Mouse (Mus musculus): Measurements from ENCODE around the gene Otud7a. TPM values are rescaled to one million over a fixed set of nuclear protein-coding genes. Genes with fewer than 3 reads are reported as not detected.

Gene Otud7a
- total and polyA plus RNA-seq, 3 experiments = not detected

DNA sequence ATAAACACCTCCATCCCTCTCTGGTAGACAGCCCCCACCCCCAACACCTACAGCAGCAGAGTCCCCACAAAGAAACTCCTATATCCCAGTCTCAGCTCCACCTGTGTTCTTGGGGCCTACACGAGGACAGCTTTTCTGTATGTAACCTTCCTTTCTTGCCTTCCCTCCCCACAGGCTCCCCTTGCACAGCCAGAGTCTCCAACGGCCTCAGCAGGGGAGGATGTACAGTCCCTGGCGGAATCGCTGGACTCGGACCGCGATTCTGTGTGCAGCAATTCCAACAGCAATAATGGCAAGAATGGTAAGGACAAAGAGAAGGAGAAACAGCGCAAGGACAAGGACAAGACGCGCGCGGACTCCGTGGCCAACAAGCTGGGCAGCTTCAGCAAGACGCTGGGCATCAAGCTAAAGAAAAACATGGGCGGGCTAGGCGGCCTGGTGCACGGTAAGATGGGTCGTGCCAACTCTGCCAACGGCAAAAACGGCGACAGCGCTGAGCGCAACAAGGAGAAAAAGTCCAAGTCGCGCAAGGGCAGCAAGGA is 312.7 kb downstream of the Otud7a start:
- Histone ChIP-seq H3K4me3 (ENCODE audit: control insufficient read depth in 1 of 2, insufficient read depth in 1 of 2, low read depth in 2 of 2, low read length in 2 of 2) (no peak overlapping the region), H3K27me3 (ENCODE audit: control insufficient read depth in 1 of 2, insufficient read depth in 2 of 2, low read length in 2 of 2) (no peaks in the 10 kb centered on the region), H3K36me3 (ENCODE audit: control insufficient read depth in 1 of 2, insufficient read depth in 2 of 2, low read length in 2 of 2) (no peaks in the 10 kb centered on the region), H3K4me1 (ENCODE audit: control insufficient read depth in 1 of 2, insufficient read depth in 2 of 2, low read length in 2 of 2) (no peaks in the 10 kb centered on the region), H3K9me3 (replicated peaks; ENCODE audit: insufficient read depth, low read length) (no peaks in the 10 kb centered on the region), H3K79me2 (ENCODE audit: control insufficient read depth, insufficient read depth, low read length, poor library complexity) (no peaks in the 10 kb centered on the region), H3K27ac (ENCODE audit: control insufficient read depth, low read depth, low read length) (no peak overlapping the region), H3K9ac (ENCODE audit: control insufficient read depth, low read depth, low read length, poor library complexity, severe bottlenecking) (no peak overlapping the region)
- TF ChIP-seq CHD2 (IDR thresholded peaks at IDR 0.05; ENCODE audit: low read length) = no peak
- no peak for TF ChIP-seq ZMIZ1 (IDR thresholded peaks at IDR 0.05; ENCODE audit: low read depth, low read length)
- TF ChIP-seq POLR2AphosphoS5 (IDR thresholded peaks at IDR 0.05; ENCODE audit: borderline replicate concordance, low read depth, low read length) = no peak
- TF ChIP-seq ELF1 (IDR thresholded peaks at IDR 0.05; ENCODE audit: low read depth, low read length) = no peak
- no peak for TF ChIP-seq ZNF384 (IDR thresholded peaks at IDR 0.05; ENCODE audit: low read depth, low read length)
- TF ChIP-seq BHLHE40 (IDR thresholded peaks at IDR 0.05; ENCODE audit: borderline replicate concordance, low read depth, low read length) = no peak
- no peak for TF ChIP-seq MYB (IDR thresholded peaks at IDR 0.05; ENCODE audit: low read depth, low read length)
- no peak for TF ChIP-seq SMC3 (IDR thresholded peaks at IDR 0.05; ENCODE audit: low read depth, low read length)
- no peak for TF ChIP-seq MAZ (IDR thresholded peaks at IDR 0.05; ENCODE audit: low read depth, low read length)
- no peak for TF ChIP-seq CTCF (IDR thresholded peaks at IDR 0.05 in 2 of 3, conservative IDR thresholded peaks at IDR 0.05 in 1 of 3; ENCODE audit: control insufficient read depth in 1 of 3, insufficient read depth in 1 of 3, low read depth in 2 of 3, low read length in 3 of 3, poor library complexity in 1 of 3, severe bottlenecking in 1 of 3)
- DNase-seq (ENCODE audit: low read depth, low spot score) = no peak

DNA sequence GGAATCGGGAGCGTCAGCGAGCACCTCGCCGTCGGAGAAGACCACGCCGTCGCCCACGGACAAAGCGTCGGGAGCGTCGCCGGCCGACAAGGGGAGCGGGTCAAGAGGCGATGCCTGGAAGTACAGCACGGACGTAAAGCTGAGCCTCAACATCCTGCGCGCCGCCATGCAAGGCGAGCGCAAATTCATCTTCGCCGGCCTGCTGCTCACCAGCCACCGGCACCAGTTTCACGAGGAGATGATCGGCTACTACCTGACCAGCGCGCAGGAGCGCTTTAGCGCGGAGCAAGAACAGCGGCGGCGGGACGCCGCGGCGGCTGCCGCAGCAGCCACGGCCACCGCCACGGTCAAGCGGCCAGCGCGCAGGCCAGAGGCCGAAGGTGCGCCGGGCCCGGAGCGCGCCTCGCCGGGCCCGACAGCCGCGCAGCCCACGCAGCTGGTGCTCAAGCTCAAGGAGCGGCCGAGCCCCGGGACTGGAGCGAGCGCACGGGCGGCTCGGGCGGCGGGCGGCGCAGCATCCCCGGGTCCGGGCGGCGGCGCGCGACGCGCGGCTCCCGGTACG is 313.2 kb downstream of the Otud7a start:
- H3K4me3 ChIP-seq (ENCODE audit: control insufficient read depth in 1 of 2, insufficient read depth in 1 of 2, low read depth in 2 of 2, low read length in 2 of 2) = no peak overlapping the region
- no peak for DNase-seq (ENCODE audit: low read depth, low spot score)
- no peaks in the 10 kb centered on the region for H3K9me3 ChIP-seq (replicated peaks; ENCODE audit: insufficient read depth, low read length)
- H3K27ac ChIP-seq (ENCODE audit: control insufficient read depth, low read depth, low read length) = no peak overlapping the region
- H3K27me3 ChIP-seq (ENCODE audit: control insufficient read depth in 1 of 2, insufficient read depth in 2 of 2, low read length in 2 of 2) = no peaks in the 10 kb centered on the region
- no peaks in the 10 kb centered on the region for H3K36me3 ChIP-seq (ENCODE audit: control insufficient read depth in 1 of 2, insufficient read depth in 2 of 2, low read length in 2 of 2)
- no peak for TF ChIP-seq TAL1 (IDR thresholded peaks at IDR 0.05; ENCODE audit: low read length)
- H3K9ac ChIP-seq (ENCODE audit: control insufficient read depth, low read depth, low read length, poor library complexity, severe bottlenecking) = no peak overlapping the region
- H3K4me1 ChIP-seq (ENCODE audit: control insufficient read depth in 1 of 2, insufficient read depth in 2 of 2, low read length in 2 of 2) = no peaks in the 10 kb centered on the region
- no peaks in the 10 kb centered on the region for H3K79me2 ChIP-seq (ENCODE audit: control insufficient read depth, insufficient read depth, low read length, poor library complexity)

DNA sequence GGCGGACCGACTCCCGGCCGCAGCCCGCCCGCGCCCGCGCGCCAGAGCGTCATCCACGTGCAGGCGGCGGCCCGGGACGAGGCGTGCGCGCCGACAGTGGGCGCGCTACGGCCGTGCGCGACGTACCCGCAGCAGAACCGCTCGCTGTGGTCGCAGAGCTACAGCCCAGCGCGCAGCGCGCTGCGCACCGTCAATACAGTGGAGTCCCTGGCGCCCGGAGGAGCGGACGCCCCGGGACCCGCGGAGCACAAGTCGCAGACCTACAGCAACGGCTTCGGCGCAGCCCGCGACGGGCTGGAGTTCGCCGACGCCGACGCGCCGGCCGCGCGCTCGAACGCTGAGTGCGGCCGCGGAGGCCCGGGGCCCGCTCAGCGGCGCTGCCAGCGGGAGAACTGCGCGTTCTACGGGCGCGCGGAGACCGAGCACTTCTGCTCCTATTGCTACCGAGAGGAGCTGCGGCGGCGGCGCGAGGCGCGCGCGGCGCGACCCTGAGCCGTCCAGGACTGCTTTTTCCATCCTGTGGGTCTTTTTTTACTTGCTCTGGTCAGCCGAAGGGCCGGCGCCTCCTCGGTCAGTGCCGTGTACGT is 313.8 kb downstream of the Otud7a start:
- no peak overlapping the region for H3K4me3 ChIP-seq (ENCODE audit: control insufficient read depth in 1 of 2, insufficient read depth in 1 of 2, low read depth in 2 of 2, low read length in 2 of 2)
- no peak overlapping the region for H3K9ac ChIP-seq (ENCODE audit: control insufficient read depth, low read depth, low read length, poor library complexity, severe bottlenecking)
- TF ChIP-seq MAX (IDR thresholded peaks at IDR 0.05; ENCODE audit: low read length) (no peak), UBTF (IDR thresholded peaks at IDR 0.05; ENCODE audit: borderline replicate concordance, insufficient read depth, low read depth, low read length) (no peak), MYB (IDR thresholded peaks at IDR 0.05; ENCODE audit: low read depth, low read length) (no peak), USF2 (IDR thresholded peaks at IDR 0.05; ENCODE audit: borderline replicate concordance in 1 of 2, insufficient read depth in 1 of 2, low read depth in 1 of 2, low read length in 2 of 2) (no peak), ETS1 (IDR thresholded peaks at IDR 0.05; ENCODE audit: low read depth, low read length) (no peak), HCFC1 (IDR thresholded peaks at IDR 0.05; ENCODE audit: low read depth, low read length) (no peak), MXI1 (IDR thresholded peaks at IDR 0.05; ENCODE audit: low read depth, low read length) (no peak), TAL1 (IDR thresholded peaks at IDR 0.05; ENCODE audit: low read length) (no peak), ZKSCAN1 (IDR thresholded peaks at IDR 0.05; ENCODE audit: low read depth, low read length) (no peak), NRF1 (IDR thresholded peaks at IDR 0.05; ENCODE audit: insufficient read depth, low read depth, low read length, poor library complexity, severe bottlenecking) (no peak), MEF2A (IDR thresholded peaks at IDR 0.05; ENCODE audit: extremely low read depth, insufficient replicate concordance, low read depth, low read length, poor library complexity, severe bottlenecking) (no peak), SMC3 (IDR thresholded peaks at IDR 0.05; ENCODE audit: low read depth, low read length) (no peak), ELF1 (IDR thresholded peaks at IDR 0.05; ENCODE audit: low read depth, low read length) (no peak), BHLHE40 (IDR thresholded peaks at IDR 0.05; ENCODE audit: borderline replicate concordance, low read depth, low read length) (no peak), USF1 (IDR thresholded peaks at IDR 0.05; ENCODE audit: low read depth, low read length) (no peak), GABPA (IDR thresholded peaks at IDR 0.05; ENCODE audit: low read depth, low read length) (no peak), EP300 (IDR thresholded peaks at IDR 0.05; ENCODE audit: low read depth in 1 of 2, low read length in 2 of 2) (no peak)

More for the DNA sequence above, 313.8 kb downstream of the Otud7a start:
- no peak overlapping the region for H3K27ac ChIP-seq (ENCODE audit: control insufficient read depth, low read depth, low read length)
- DNase-seq (ENCODE audit: low read depth, low spot score) = no peak
- no peaks in the 10 kb centered on the region for H3K79me2 ChIP-seq (ENCODE audit: control insufficient read depth, insufficient read depth, low read length, poor library complexity)
- H3K4me1 ChIP-seq (ENCODE audit: control insufficient read depth in 1 of 2, insufficient read depth in 2 of 2, low read length in 2 of 2) = no peaks in the 10 kb centered on the region
- H3K9me3 ChIP-seq (replicated peaks; ENCODE audit: insufficient read depth, low read length) = no peaks in the 10 kb centered on the region
- no peaks in the 10 kb centered on the region for H3K27me3 ChIP-seq (ENCODE audit: control insufficient read depth in 1 of 2, insufficient read depth in 2 of 2, low read length in 2 of 2)
- H3K36me3 ChIP-seq (ENCODE audit: control insufficient read depth in 1 of 2, insufficient read depth in 2 of 2, low read length in 2 of 2) = no peaks in the 10 kb centered on the region
